Mouse (Mus musculus) midbrain, embryonic 13.5 days (tissue): ENCODE results near the gene Cracr2a. TPM values are rescaled to one million over a fixed set of nuclear protein-coding genes. Genes with fewer than 3 reads are reported as not detected.
A peak's percentile ranks its signal among the peaks of the same experiment; 100 is the strongest.

Experiments used
- ATAC-seq: fragments of 200-750 bp; cut with Nextera tagmentation; 2 replicates; pipeline ENCODE4 v1.8.0; 2017; ENCODE audit warnings: mild to moderate bottlenecking, moderate TSS enrichment, moderate library complexity
- H3K27ac ChIP-seq: fragments of 300-500 bp; sonication (generic); 2 replicates; pipeline ENCODE4 v1.5.1; 2015; ENCODE audit warnings: inconsistent platforms, mild to moderate bottlenecking, moderate library complexity
- H3K27me3 ChIP-seq: fragments of 300-500 bp; sonication (generic); 2 replicates; pipeline ENCODE4 v1.6.1; 2015; ENCODE audit warnings: mild to moderate bottlenecking, inconsistent platforms
- H3K36me3 ChIP-seq: fragments of 300-500 bp; sonication (generic); 2 replicates; pipeline ENCODE4 v1.6.1; 2015; ENCODE audit warnings: mild to moderate bottlenecking, inconsistent platforms
- H3K4me1 ChIP-seq: fragments of 300-500 bp; sonication (generic); replicated peaks from 2 replicates; pipeline ENCODE4 v1.6.1; 2015; ENCODE audit warnings: inconsistent platforms
- H3K4me2 ChIP-seq: fragments of 300-500 bp; sonication (generic); replicated peaks from 2 replicates; pipeline ENCODE4 v1.6.1; 2015; ENCODE audit warnings: moderate library complexity, mild to moderate bottlenecking, inconsistent platforms
- H3K4me3 ChIP-seq: fragments of 300-500 bp; sonication (generic); replicated peaks from 2 replicates; pipeline ENCODE4 v1.5.1; 2015; ENCODE audit warnings: mild to moderate bottlenecking, inconsistent platforms
- H3K9ac ChIP-seq: fragments of 300-500 bp; sonication (generic); replicated peaks from 2 replicates; pipeline ENCODE4 v1.6.1; 2015; ENCODE audit warnings: mild to moderate bottlenecking, inconsistent platforms
- H3K9me3 ChIP-seq: fragments of 300-500 bp; sonication (generic); 2 replicates; pipeline ENCODE4 v1.6.1; 2016; ENCODE audit warnings: mild to moderate bottlenecking, inconsistent platforms
- WGBS: fragments of 180-500 bp; shearing (Covaris S2); methylation state at CpG from one replicate; pipeline ENCODE4 v1.1.7; 2015; 5-methylcytosine and 5-hydroxymethylcytosine counted together
- polyA plus RNA-seq: library from polyadenylated mRNA; unstranded; fragments of >200 nt; fragmentation: Nextera tagmentation; extraction: Ambion mirVana; gene quantifications from 2 replicates; pipeline ENCODE4 v1.2.1, GENCODE M21; 2015

Gene Cracr2a
- polyA plus RNA-seq, 1 experiment from 2014 or later: 0.24 TPM

DNA sequence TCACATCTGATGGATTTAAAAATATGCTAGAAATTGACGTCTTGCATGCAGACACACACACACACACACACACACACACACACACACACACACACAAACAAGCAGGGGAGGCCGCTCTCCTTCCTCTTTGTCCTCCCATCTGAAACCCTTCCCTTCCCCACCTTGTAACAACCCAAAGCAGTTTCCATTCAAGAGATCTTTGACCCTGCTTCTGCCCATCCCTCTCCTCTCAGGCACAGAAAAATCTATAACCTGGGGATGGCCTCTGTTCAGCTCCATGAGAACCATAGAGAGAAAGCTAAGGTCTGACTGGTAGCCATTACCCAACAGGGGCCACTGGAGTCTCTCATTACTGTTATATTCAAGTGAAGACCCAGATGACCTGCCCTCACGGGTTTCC is 117.9 kb downstream of the Cracr2a start:
- 78% methylated on average over 3 of the region's 3 CpGs for WGBS
- Histone ChIP-seq H3K9me3 (no peaks in the 10 kb centered on the region), H3K4me2 (no peak overlapping the region), H3K4me3 (no peak overlapping the region), H3K27ac (no peak overlapping the region), H3K4me1 (peaks cover 11% of the 10 kb centered on the region), H3K27me3 (no peaks in the 10 kb centered on the region), H3K9ac (no peak overlapping the region), H3K36me3 (no peaks in the 10 kb centered on the region)
- no peak for ATAC-seq

DNA sequence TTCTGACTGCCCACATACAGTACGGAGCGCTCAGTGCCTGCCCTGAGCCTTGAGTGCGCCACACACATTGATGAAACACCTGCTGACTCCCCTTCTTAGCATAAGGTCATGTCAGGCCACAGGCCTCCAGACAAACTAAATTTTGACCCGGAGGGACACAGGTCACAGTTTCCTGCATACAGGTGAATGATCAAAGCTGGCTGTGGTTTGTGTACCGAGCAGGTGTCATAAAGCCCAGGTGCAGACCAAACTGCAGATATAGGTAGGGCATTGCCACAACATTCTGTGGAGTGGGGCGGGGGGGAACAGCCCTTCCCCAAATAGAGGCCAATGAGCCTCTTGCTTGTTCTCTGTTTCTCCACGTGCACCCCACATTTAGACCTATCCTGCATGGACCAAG is 119.6 kb downstream of the Cracr2a start:
- no peak overlapping the region for H3K9ac ChIP-seq
- no peaks in the 10 kb centered on the region for H3K36me3 ChIP-seq
- H3K4me3 ChIP-seq: no peak overlapping the region
- H3K4me1 ChIP-seq: peaks cover 25% of the 10 kb centered on the region
- H3K9me3 ChIP-seq: no peaks in the 10 kb centered on the region
- 93% methylated on average over 7 of the region's 7 CpGs for WGBS
- H3K27ac ChIP-seq: no peak overlapping the region
- H3K27me3 ChIP-seq: no peaks in the 10 kb centered on the region
- no peak for ATAC-seq
- no peak overlapping the region for H3K4me2 ChIP-seq

GRCm38 (mm10) chr6:127683561-127683960 is 122.4 kb downstream of the Cracr2a start:
- no peak for ATAC-seq
- H3K9ac ChIP-seq: no peak overlapping the region
- no peaks in the 10 kb centered on the region for H3K9me3 ChIP-seq
- H3K4me1 ChIP-seq: peaks cover 25% of the 10 kb centered on the region
- no peaks in the 10 kb centered on the region; the same call in 1 of the 2 replicates for H3K27me3 ChIP-seq
- H3K36me3 ChIP-seq: no peaks in the 10 kb centered on the region
- H3K4me3 ChIP-seq: no peak overlapping the region
- no peak overlapping the region for H3K4me2 ChIP-seq
- 60% methylated on average over 8 of the region's 8 CpGs for WGBS
- H3K27ac ChIP-seq: peak overlapping the region; percentile 32; the same call in 1 of the 2 replicates

DNA sequence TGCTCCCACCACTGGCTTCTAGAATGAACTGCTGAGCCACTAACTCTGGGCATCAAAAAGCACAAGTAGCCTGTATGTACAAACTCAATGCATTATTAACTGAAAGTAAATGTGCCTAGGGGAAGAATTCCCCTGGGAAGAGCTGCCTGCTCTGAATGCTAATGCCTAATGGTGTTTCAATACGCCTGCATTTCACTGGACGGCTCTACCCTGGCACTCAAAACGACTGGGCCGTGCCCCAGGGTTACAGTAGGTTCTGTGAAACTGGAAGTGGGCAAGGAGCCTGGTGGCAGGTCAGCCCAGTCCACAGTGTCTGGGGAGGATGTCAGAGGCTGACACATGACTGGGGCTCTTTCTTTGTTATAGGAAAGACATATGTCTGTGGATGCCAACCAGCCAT is 123.8 kb downstream of the Cracr2a start:
- WGBS: 42% methylated on average over 4 of the region's 4 CpGs
- Histone ChIP-seq H3K4me3 (no peak overlapping the region), H3K4me1 (peaks cover 25% of the 10 kb centered on the region), H3K27me3 (no peaks in the 10 kb centered on the region; the same call in 1 of the 2 replicates), H3K27ac (peak overlapping the region; percentile 37; the same call in 1 of the 2 replicates), H3K9me3 (no peaks in the 10 kb centered on the region), H3K36me3 (no peaks in the 10 kb centered on the region; the same call in 1 of the 2 replicates), H3K9ac (no peak overlapping the region), H3K4me2 (no peak overlapping the region)
- ATAC-seq: peak; percentile 62

DNA sequence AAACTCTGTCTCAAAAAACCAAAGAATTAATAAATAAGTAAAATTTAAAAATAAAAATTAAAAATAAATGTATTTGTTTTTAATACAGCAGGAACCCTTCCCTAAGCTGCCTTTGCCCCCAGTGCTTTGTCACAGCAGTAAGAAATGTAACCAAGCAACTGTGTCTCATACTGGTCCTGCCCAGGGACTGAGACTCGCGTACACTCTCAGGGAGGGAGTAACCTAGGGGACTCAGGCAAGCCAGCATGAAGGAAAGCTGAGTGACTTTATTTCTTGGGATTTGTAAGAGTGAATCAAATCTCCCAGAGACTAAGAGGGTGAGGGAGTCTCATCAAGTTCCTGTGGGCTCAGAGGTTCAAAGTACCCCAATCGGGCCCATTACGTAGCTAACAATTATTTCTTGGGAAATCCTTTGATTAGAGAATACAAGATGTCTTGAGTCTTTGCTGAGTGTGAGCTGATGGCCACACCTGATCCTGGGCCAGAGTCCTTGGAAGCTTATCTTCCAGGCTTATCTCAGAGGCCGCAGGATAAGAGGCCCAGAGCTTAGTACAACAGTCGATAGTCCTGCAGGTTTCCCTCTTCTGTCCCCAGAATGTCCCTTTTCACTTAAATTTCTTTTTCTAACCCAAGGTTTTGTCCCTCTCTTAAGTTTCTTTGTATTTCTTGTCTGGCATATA is 126.2 kb downstream of the Cracr2a start:
- H3K27ac ChIP-seq: no peak overlapping the region
- 91% methylated on average over 6 of the region's 6 CpGs for WGBS
- H3K4me1 ChIP-seq: peaks cover 25% of the 10 kb centered on the region
- ATAC-seq: no peak
- no peak overlapping the region for H3K4me3 ChIP-seq
- no peaks in the 10 kb centered on the region; the same call in 1 of the 2 replicates for H3K27me3 ChIP-seq
- H3K9ac ChIP-seq: no peak overlapping the region
- H3K4me2 ChIP-seq: no peak overlapping the region
- H3K9me3 ChIP-seq: no peaks in the 10 kb centered on the region
- H3K36me3 ChIP-seq: no peaks in the 10 kb centered on the region; the same call in 1 of the 2 replicates

GRCm38 (mm10) chr6:127692298-127692697 is 131.2 kb downstream of the Cracr2a start:
- 0 out of 2 replicates have a peak, but pooled peaks cover 4% of the 10 kb centered on the region for H3K4me1 ChIP-seq
- no peak overlapping the region for H3K4me3 ChIP-seq
- no peak overlapping the region for H3K4me2 ChIP-seq
- no peak overlapping the region for H3K27ac ChIP-seq
- WGBS: 71% methylated on average over 7 of the region's 7 CpGs
- ATAC-seq: no peak
- no peaks in the 10 kb centered on the region for H3K9me3 ChIP-seq
- no peaks in the 10 kb centered on the region for H3K27me3 ChIP-seq
- peaks cover 10% of the 10 kb centered on the region for H3K36me3 ChIP-seq
- no peak overlapping the region for H3K9ac ChIP-seq

GRCm38 (mm10) chr6:127693681-127694080 is 132.5 kb downstream of the Cracr2a start:
- Histone ChIP-seq H3K4me2 (no peak overlapping the region), H3K27ac (no peak overlapping the region), H3K9ac (no peak overlapping the region), H3K9me3 (no peaks in the 10 kb centered on the region), H3K27me3 (no peaks in the 10 kb centered on the region), H3K4me1 (0 out of 2 replicates have a peak, but pooled peaks cover 4% of the 10 kb centered on the region), H3K36me3 (peaks cover 14% of the 10 kb centered on the region), H3K4me3 (no peak overlapping the region)
- WGBS: 89% methylated on average over 7 of the region's 7 CpGs
- ATAC-seq: no peak

GRCm38 (mm10) chr6:127701036-127701783 is 140.1 kb downstream of the Cracr2a start:
- Histone ChIP-seq H3K4me1 (peaks cover 40% of the 10 kb centered on the region), H3K4me3 (no peak overlapping the region), H3K27ac (peak overlapping the region; percentile 83), H3K4me2 (no peak overlapping the region), H3K9me3 (no peaks in the 10 kb centered on the region), H3K9ac (no peak overlapping the region), H3K36me3 (peaks cover 8% of the 10 kb centered on the region; the same call in 1 of the 2 replicates), H3K27me3 (no peaks in the 10 kb centered on the region)
- 10% methylated on average over 10 of the region's 11 CpGs for WGBS
- ATAC-seq: peak; percentile 96

GRCm38 (mm10) chr6:127708218-127708628 is 147.1 kb downstream of the Cracr2a start:
- no peak overlapping the region for H3K4me2 ChIP-seq
- no peaks in the 10 kb centered on the region for H3K9me3 ChIP-seq
- H3K36me3 ChIP-seq: peaks cover 9% of the 10 kb centered on the region; the same call in 1 of the 2 replicates
- 77% methylated on average over 1 of the region's 1 CpGs for WGBS
- no peak overlapping the region for H3K4me3 ChIP-seq
- peak; percentile 66; the same call in 1 of the 2 replicates for ATAC-seq
- peaks cover 22% of the 10 kb centered on the region for H3K4me1 ChIP-seq
- no peak overlapping the region; the same call in 1 of the 2 replicates for H3K27ac ChIP-seq
- H3K9ac ChIP-seq: no peak overlapping the region
- H3K27me3 ChIP-seq: no peaks in the 10 kb centered on the region

DNA sequence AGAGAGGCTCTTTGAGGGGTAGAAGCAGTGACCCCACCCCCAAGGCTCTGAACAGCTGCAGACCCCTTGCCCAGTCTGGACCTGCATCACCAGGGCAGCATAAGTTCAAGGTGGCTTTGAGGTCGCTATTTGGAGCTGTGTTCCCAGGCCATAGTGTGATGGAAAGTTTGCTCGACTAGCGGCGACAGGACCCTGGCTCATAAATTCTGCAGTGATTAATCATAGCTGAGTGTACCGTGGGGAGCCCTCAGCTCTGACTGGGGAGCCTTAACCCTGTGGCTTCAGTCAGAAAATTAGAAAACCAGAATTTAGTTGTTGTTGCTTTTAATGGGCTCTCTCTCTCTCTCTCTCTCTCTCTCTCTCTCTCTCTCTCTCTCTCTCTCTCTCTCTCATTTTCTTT is 153.8 kb downstream of the Cracr2a start:
- Histone ChIP-seq H3K4me3 (no peak overlapping the region), H3K4me1 (peaks cover 31% of the 10 kb centered on the region), H3K27ac (no peak overlapping the region), H3K36me3 (peaks cover 9% of the 10 kb centered on the region; the same call in 1 of the 2 replicates), H3K9me3 (no peaks in the 10 kb centered on the region), H3K4me2 (no peak overlapping the region), H3K9ac (no peak overlapping the region), H3K27me3 (0 out of 2 replicates have a peak, but pooled peaks cover 4% of the 10 kb centered on the region)
- ATAC-seq: no peak
- WGBS: 83% methylated on average over 5 of the region's 5 CpGs

DNA sequence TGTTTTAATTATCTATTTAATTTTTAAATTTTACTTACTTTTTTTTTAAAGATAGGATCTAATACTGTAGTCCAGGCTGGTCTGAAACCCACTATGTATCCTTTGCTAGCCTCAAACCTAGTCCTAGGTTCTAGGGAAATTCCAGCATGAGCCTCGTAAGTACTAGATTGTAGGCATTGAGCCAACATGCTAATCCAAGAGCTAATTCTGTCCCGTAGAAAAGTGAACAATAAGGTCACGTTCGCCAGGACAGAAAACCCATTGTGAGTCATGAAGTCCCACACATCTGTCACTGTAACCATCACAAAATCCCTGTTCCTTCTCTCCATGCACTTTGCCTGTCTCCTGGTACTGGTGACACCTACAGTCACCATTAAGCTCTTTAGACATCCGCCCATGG is 154.3 kb downstream of the Cracr2a start:
- WGBS: 57% methylated on average over 5 of the region's 5 CpGs
- no peaks in the 10 kb centered on the region for H3K9me3 ChIP-seq
- no peak overlapping the region for H3K9ac ChIP-seq
- H3K4me2 ChIP-seq: no peak overlapping the region
- 0 out of 2 replicates have a peak, but pooled peaks cover 4% of the 10 kb centered on the region for H3K27me3 ChIP-seq
- no peak overlapping the region for H3K27ac ChIP-seq
- no peak for ATAC-seq
- peaks cover 33% of the 10 kb centered on the region for H3K4me1 ChIP-seq
- H3K36me3 ChIP-seq: peaks cover 9% of the 10 kb centered on the region; the same call in 1 of the 2 replicates
- no peak overlapping the region for H3K4me3 ChIP-seq
